Comparison of ENCODE assay signal across 24 mouse cellular contexts in the genomic region with DNA sequence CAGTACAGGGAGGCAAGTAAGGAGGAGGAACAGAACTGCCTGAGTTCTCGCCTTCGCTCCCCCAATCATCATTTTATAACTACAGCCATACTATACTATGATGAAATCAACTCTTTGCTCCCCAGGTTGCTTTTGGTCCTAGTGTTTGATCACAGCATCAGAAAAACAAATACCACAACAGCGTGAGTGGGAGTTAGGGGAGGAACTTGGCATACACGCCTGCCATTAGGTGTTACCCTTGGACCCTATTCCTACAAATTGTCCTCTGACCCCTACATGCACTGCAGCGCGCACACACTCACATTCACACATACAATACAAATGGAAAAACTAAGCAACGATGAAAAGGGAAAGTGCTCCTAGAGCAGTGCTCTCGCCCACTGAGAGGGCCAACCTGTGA. TPM values are rescaled to one million over a fixed set of nuclear protein-coding genes. Genes with fewer than 3 reads are reported as not detected.
DNase-seq lines count a peak whose midpoint lies in the region; ATAC-seq lines count a peak whose summit lies in the region.
"Had no signal": no experiment of that assay in that cellular context is flagged by ENCODE, and none has a peak within 500 bp of the region (broad histone marks: within the 10 kb centered on the region; RNA-seq: fewer than 3 reads in every experiment).

No protein-coding gene starts in this region.

- H3K9ac ChIP-seq in liver, embryonic 16.5 days (ENCODE audit: low read depth, low read length), result no peak overlapping the region
- H3K9ac ChIP-seq in liver, embryonic 11.5 days (ENCODE audit: low read depth, low read length), result no peak overlapping the region
- no peak overlapping the region for H3K9ac ChIP-seq in midbrain, embryonic 11.5 days (ENCODE audit: low read length)
- no peak overlapping the region for H3K9ac ChIP-seq in midbrain, embryonic 16.5 days (ENCODE audit: low read depth, low read length)
- H3K9ac ChIP-seq: embryonic facial prominence, embryonic 12.5 days; forebrain, embryonic 13.5 days; forebrain, embryonic 15.5 days; forebrain, postnatal 0 days had no signal

- H3K4me1 ChIP-seq in liver, embryonic 16.5 days (ENCODE audit: control insufficient read depth, low read depth, low read length), result no peaks in the 10 kb centered on the region
- H3K4me1 ChIP-seq in liver, embryonic 11.5 days (replicated peaks; ENCODE audit: control insufficient read depth, insufficient read depth, low read length), result no peaks in the 10 kb centered on the region
- H3K4me1 ChIP-seq in midbrain, embryonic 11.5 days (ENCODE audit: control insufficient read depth, insufficient read depth, low read length), result no peaks in the 10 kb centered on the region
- no peaks in the 10 kb centered on the region for H3K4me1 ChIP-seq in midbrain, embryonic 16.5 days (ENCODE audit: control insufficient read depth, insufficient read depth, low read length)
- H3K4me1 ChIP-seq: embryonic facial prominence, embryonic 10.5 days; embryonic facial prominence, embryonic 12.5 days; forebrain, embryonic 13.5 days; forebrain, embryonic 15.5 days had no signal

- peaks cover 49% of the 10 kb centered on the region for H3K36me3 ChIP-seq in liver, embryonic 16.5 days (ENCODE audit: control insufficient read depth, insufficient read depth)
- H3K36me3 ChIP-seq in liver, embryonic 11.5 days (ENCODE audit: control insufficient read depth, insufficient read depth, low read length), result peaks cover 47% of the 10 kb centered on the region
- peaks cover 25% of the 10 kb centered on the region for H3K36me3 ChIP-seq in midbrain, embryonic 11.5 days (ENCODE audit: control insufficient read depth, insufficient read depth, low read length)
- H3K36me3 ChIP-seq in midbrain, embryonic 16.5 days (ENCODE audit: control insufficient read depth, insufficient read depth, low read length), result peaks cover 50% of the 10 kb centered on the region

- H3K4me2 ChIP-seq in liver, embryonic 16.5 days (ENCODE audit: low read depth, low read length), result no peak overlapping the region
- no peak overlapping the region for H3K4me2 ChIP-seq in liver, embryonic 11.5 days
- H3K4me2 ChIP-seq in midbrain, embryonic 11.5 days, result no peak overlapping the region
- no peak overlapping the region for H3K4me2 ChIP-seq in midbrain, embryonic 16.5 days (ENCODE audit: low read length)
- H3K4me2 ChIP-seq: embryonic facial prominence, embryonic 12.5 days; forebrain, embryonic 13.5 days; forebrain, embryonic 15.5 days had no signal

- no peak for DNase-seq in liver, embryonic 11.5 days (ENCODE audit: low spot score)
- DNase-seq in midbrain, embryonic 11.5 days (ENCODE audit: low spot score, missing footprints), result peak; percentile 66
- no peak for DNase-seq in left cerebral cortex, postnatal 4 days
- DNase-seq: adrenal gland, adult 8-10 months; adrenal gland, postnatal 14 days; adrenal gland, postnatal 36 days; B cell, adult 2 months; cerebellum, adult 11-12 months; cerebellum, adult 2 months; cerebellum, adult 9-10 months; cerebellum, postnatal 10 days; cerebellum, postnatal 25 days; forebrain, postnatal 0 days had no signal

- ATAC-seq in liver, embryonic 16.5 days (ENCODE audit: low read depth), result peak; percentile 67
- ATAC-seq in liver, embryonic 11.5 days (replicated peaks; ENCODE audit: low FRiP score), result no peak
- ATAC-seq in midbrain, embryonic 11.5 days (ENCODE audit: low FRiP score), result no peak
- ATAC-seq in midbrain, embryonic 16.5 days, result no peak
- ATAC-seq: activated CD4-positive, CD25-positive, alpha-beta regulatory T cell, adult 4 months; CD4-positive, CD25-positive, alpha-beta regulatory T cell, adult 4 months; forebrain, embryonic 13.5 days; forebrain, embryonic 15.5 days; forebrain, postnatal 0 days; Patski had no signal

- H3K27me3 ChIP-seq in liver, embryonic 16.5 days (ENCODE audit: control insufficient read depth, insufficient read depth, low read depth, low read length), result no peaks in the 10 kb centered on the region
- H3K27me3 ChIP-seq in liver, embryonic 11.5 days (replicated peaks; ENCODE audit: control insufficient read depth, insufficient read depth, low read length), result no peaks in the 10 kb centered on the region
- H3K27me3 ChIP-seq in midbrain, embryonic 11.5 days (ENCODE audit: control insufficient read depth, insufficient read depth, low read length), result no peaks in the 10 kb centered on the region
- H3K27me3 ChIP-seq in midbrain, embryonic 16.5 days (ENCODE audit: control insufficient read depth, insufficient read depth, low read depth, low read length), result no peaks in the 10 kb centered on the region
- H3K27me3 ChIP-seq: CH12.LX; embryonic facial prominence, embryonic 12.5 days; forebrain, embryonic 13.5 days; forebrain, embryonic 15.5 days; Patski had no signal

- no peak overlapping the region for H3K27ac ChIP-seq in liver, embryonic 16.5 days (ENCODE audit: low read length)
- no peak overlapping the region for H3K27ac ChIP-seq in liver, embryonic 11.5 days (ENCODE audit: low read depth, low read length)
- H3K27ac ChIP-seq in midbrain, embryonic 11.5 days (ENCODE audit: low read depth, low read length), result no peak overlapping the region
- no peak overlapping the region for H3K27ac ChIP-seq in midbrain, embryonic 16.5 days (ENCODE audit: low read length)
- H3K27ac ChIP-seq: embryonic facial prominence, embryonic 10.5 days; embryonic facial prominence, embryonic 12.5 days; forebrain, embryonic 13.5 days; forebrain, embryonic 15.5 days had no signal

- intact Hi-C loops in left cerebral cortex, postnatal 4 days (cut with DNase I), result no loop called here

- H3K9me3 ChIP-seq in liver, embryonic 16.5 days (replicated peaks; ENCODE audit: control insufficient read depth, low read length), result no peaks in the 10 kb centered on the region
- H3K9me3 ChIP-seq in liver, embryonic 11.5 days (ENCODE audit: control insufficient read depth, low read length), result no peaks in the 10 kb centered on the region
- H3K9me3 ChIP-seq in midbrain, embryonic 11.5 days (ENCODE audit: control insufficient read depth, low read length), result no peaks in the 10 kb centered on the region
- no peaks in the 10 kb centered on the region for H3K9me3 ChIP-seq in midbrain, embryonic 16.5 days (replicated peaks; ENCODE audit: control insufficient read depth, low read length, poor library complexity, severe bottlenecking)
- H3K9me3 ChIP-seq: embryonic facial prominence, embryonic 10.5 days; embryonic facial prominence, embryonic 12.5 days; forebrain, embryonic 13.5 days; forebrain, embryonic 15.5 days; G1E had no signal

- H3K4me3 ChIP-seq in liver, embryonic 16.5 days (ENCODE audit: low read depth, low read length), result no peak overlapping the region
- no peak overlapping the region for H3K4me3 ChIP-seq in liver, embryonic 11.5 days (ENCODE audit: low read depth, low read length)
- no peak overlapping the region for H3K4me3 ChIP-seq in midbrain, embryonic 11.5 days (ENCODE audit: low read depth, low read length)
- H3K4me3 ChIP-seq in midbrain, embryonic 16.5 days (ENCODE audit: low read depth, low read length), result no peak overlapping the region
- H3K4me3 ChIP-seq: embryonic facial prominence, embryonic 10.5 days; embryonic facial prominence, embryonic 12.5 days; forebrain, embryonic 13.5 days; forebrain, embryonic 15.5 days had no signal

- 87% methylated on average over 8 of the region's 8 CpGs for WGBS in liver, embryonic 16.5 days (ENCODE audit: insufficient replicate concordance)
- WGBS in liver, embryonic 11.5 days, result 95% methylated on average over 8 of the region's 8 CpGs
- WGBS in midbrain, embryonic 11.5 days, result 94% methylated on average over 8 of the region's 8 CpGs
- WGBS in midbrain, embryonic 16.5 days, result 96% methylated on average over 8 of the region's 8 CpGs

RNA-seq across cellular contexts. Expression of a gene that starts 29.2 kb away (rescaled TPM):
- polyA plus RNA-seq in liver, embryonic 16.5 days (2015; fragmentation: Nextera tagmentation; extraction: Ambion mirVana), result 22.6 and 24.5 TPM in 2 replicates
- polyA plus RNA-seq in liver, embryonic 11.5 days (2014; fragmentation: Nextera tagmentation; extraction: Ambion mirVana), result 73.4 and 88.3 TPM in 2 replicates
- 39.0 and 47.3 TPM in 2 replicates for polyA plus RNA-seq in midbrain, embryonic 11.5 days (2014; fragmentation: Nextera tagmentation; extraction: Ambion mirVana)
- 15.1 and 17.2 TPM in 2 replicates for polyA plus RNA-seq in midbrain, embryonic 16.5 days (2015; fragmentation: Nextera tagmentation; extraction: Ambion mirVana)
- total RNA-seq in left cerebral cortex, postnatal 4 days (2021), result 10 to 100 TPM; 20.9 to 23.7 TPM

RNA-seq across cellular contexts. Expression of a gene that starts 30.4 kb away (rescaled TPM):
- polyA plus RNA-seq in liver, embryonic 16.5 days (2015; fragmentation: Nextera tagmentation; extraction: Ambion mirVana), result 16.5 and 19.6 TPM in 2 replicates
- 58.6 and 62.8 TPM in 2 replicates for polyA plus RNA-seq in liver, embryonic 11.5 days (2014; fragmentation: Nextera tagmentation; extraction: Ambion mirVana)
- 56.8 and 61.9 TPM in 2 replicates for polyA plus RNA-seq in midbrain, embryonic 11.5 days (2014; fragmentation: Nextera tagmentation; extraction: Ambion mirVana)
- polyA plus RNA-seq in midbrain, embryonic 16.5 days (2015; fragmentation: Nextera tagmentation; extraction: Ambion mirVana), result 49.8 and 50.2 TPM in 2 replicates
- 10 to 100 TPM; 38.8 to 39.5 TPM for total RNA-seq in left cerebral cortex, postnatal 4 days (2021)

RNA-seq across cellular contexts. Expression of a gene that starts 30.7 kb away (rescaled TPM):
- polyA plus RNA-seq in liver, embryonic 16.5 days (2015; fragmentation: Nextera tagmentation; extraction: Ambion mirVana), result 10.4 and 11.5 TPM in 2 replicates
- polyA plus RNA-seq in liver, embryonic 11.5 days (2014; fragmentation: Nextera tagmentation; extraction: Ambion mirVana), result 44.0 and 45.0 TPM in 2 replicates
- 66.6 and 67.2 TPM in 2 replicates for polyA plus RNA-seq in midbrain, embryonic 11.5 days (2014; fragmentation: Nextera tagmentation; extraction: Ambion mirVana)
- polyA plus RNA-seq in midbrain, embryonic 16.5 days (2015; fragmentation: Nextera tagmentation; extraction: Ambion mirVana), result 56.9 and 57.5 TPM in 2 replicates
- total RNA-seq in left cerebral cortex, postnatal 4 days (2021), result 10 to 100 TPM; 27.3 to 32.4 TPM

RNA-seq across cellular contexts. Expression of a gene that starts 51.8 kb away (rescaled TPM):
- polyA plus RNA-seq in liver, embryonic 16.5 days (2015; fragmentation: Nextera tagmentation; extraction: Ambion mirVana), result 84.0 and 92.6 TPM in 2 replicates
- polyA plus RNA-seq in liver, embryonic 11.5 days (2014; fragmentation: Nextera tagmentation; extraction: Ambion mirVana), result 124 and 129 TPM in 2 replicates
- polyA plus RNA-seq in midbrain, embryonic 11.5 days (2014; fragmentation: Nextera tagmentation; extraction: Ambion mirVana), result 157 and 173 TPM in 2 replicates
- 178 and 188 TPM in 2 replicates for polyA plus RNA-seq in midbrain, embryonic 16.5 days (2015; fragmentation: Nextera tagmentation; extraction: Ambion mirVana)
- total RNA-seq in left cerebral cortex, postnatal 4 days (2021), result 100 to 1,000 TPM; 103 TPM
